Mouse (Mus musculus) MEL (cell line): ENCODE measurements around the gene Rnpc3. TPM values are rescaled to one million over a fixed set of nuclear protein-coding genes. Genes with fewer than 3 reads are reported as not detected.

Source experiments
- polyA plus RNA-seq, 2 experiments: library from polyadenylated mRNA; stranded (reverse) in 1 of 2; unstranded in 1 of 2; fragments of >175 nt in 1 of 2; fragments of >200 nt in 1 of 2; gene quantifications; 2 replicates each; pipeline versions ENCODE4 v1.2.1 to v1.2.4; 2012; ENCODE audit warnings: low replicate concordance in 2 of 2, low read depth in 1 of 2; ENCODE audit not compliant: insufficient read length in 2 of 2, insufficient read depth in 1 of 2, missing spikeins in 1 of 2
- total RNA-seq: library from RNA; depleted of rRNA; stranded (reverse); fragments of 300-350 nt; gene quantifications from 2 replicates; pipeline ENCODE4 v1.2.3, GENCODE M21; 2012; rRNA removed

The Rnpc3 gene
- total and polyA plus RNA-seq, 3 experiments = 12.9 to 21.0 TPM; not detected in 1

Other genes starting within 250 kb of the Rnpc3 start
- gene Amy2a1, start 97.7 kb downstream of the Rnpc3 start, total RNA-seq = not detected in 2 replicates
- not detected for gene Amy2a1, start 97.7 kb downstream of the Rnpc3 start, polyA plus RNA-seq
- gene Amy1, start 23.4 kb downstream of the Rnpc3 start, total RNA-seq = 0.23 and 0.27 TPM in 2 replicates
- under 1 TPM in 1 of 2 experiments, not detected in 1; 0.81 TPM for gene Amy1, start 23.4 kb downstream of the Rnpc3 start, polyA plus RNA-seq